Mouse (Mus musculus) E14TG2a.4 (cell line): ENCODE measurements around the gene Zfp605.

ENCODE experiments used
- CTCF ChIP-seq: conservative IDR thresholded peaks from 2 replicates; pipeline ENCODE4 v1.5.1; 2014; ENCODE audit warnings: low read length
- NANOG ChIP-seq: IDR thresholded peaks from 2 replicates; pipeline ENCODE4 v1.6.1; 2014; ENCODE audit warnings: borderline replicate concordance, low read length, mixed read lengths
- POU5F1 ChIP-seq: IDR thresholded peaks from 2 replicates; pipeline ENCODE4 v1.6.1; 2014; ENCODE audit warnings: low read length, borderline replicate concordance

DNA sequence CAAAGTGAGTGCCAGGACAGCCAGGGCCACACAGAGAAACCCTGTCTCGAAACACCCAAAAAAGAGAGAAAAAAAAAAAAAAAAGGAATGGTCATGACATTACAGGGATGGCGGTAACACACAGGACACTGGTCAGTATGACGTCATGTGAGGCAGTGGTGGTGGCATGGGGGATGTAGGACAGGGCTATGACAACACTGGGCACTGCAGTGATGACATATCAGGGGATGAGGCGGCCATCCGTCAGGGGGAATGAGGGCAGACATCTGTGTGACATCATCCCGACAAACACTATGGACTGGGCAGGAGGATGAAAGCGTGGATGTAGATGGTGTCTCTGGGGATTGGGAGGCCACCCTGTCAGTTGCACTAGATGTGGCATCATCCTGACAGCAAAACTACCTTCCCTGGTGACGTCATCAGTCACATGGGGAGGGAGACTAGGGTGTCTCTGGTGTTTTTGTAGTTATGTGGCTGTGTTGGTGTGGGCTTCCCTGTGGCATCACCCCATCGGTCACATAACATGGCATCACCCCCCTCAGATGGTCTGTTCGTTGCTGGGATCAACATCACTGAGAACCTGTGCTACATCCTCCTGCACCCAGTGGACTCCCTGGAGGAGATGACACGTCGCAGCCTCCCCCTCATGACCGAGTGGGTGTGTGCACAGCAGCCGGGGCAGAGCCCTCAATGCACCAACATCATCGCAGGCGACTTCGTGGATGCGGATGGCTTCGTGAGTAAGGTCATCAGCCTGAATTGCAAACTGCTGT, 6.9 kb upstream of the Zfp605 start:
- TF ChIP-seq CTCF (no peak), NANOG (no peak), POU5F1 (no peak)
